Comparison of ENCODE assay signal across 9 mouse cellular contexts in the genomic region with DNA sequence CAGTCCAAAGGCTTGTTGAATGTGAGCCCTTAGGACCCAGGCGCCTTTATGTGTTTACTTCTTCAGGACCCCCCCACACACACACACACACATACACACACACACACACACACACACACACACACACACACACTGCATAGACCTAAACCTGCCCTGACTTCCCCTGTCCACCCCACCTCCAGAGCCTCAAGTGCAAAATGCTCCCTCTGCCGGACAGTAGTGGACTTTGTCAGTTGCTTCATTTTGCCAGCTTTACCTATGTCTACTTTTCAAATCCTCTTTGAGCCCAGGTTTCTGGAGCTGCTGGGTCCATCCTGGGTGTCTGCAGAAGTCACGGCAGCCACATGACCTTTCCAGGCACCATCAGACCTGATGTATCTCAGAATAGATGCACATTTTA. TPM values are rescaled to one million over a fixed set of nuclear protein-coding genes. Genes with fewer than 3 reads are reported as not detected.
A peak's percentile ranks its signal among the peaks of the same experiment; 100 is the strongest.
DNase-seq lines count a peak whose midpoint lies in the region; ATAC-seq lines count a peak whose summit lies in the region.
"Had no signal": no experiment of that assay in that cellular context is flagged by ENCODE, and none has a peak within 500 bp of the region (broad histone marks: within the 10 kb centered on the region; RNA-seq: fewer than 3 reads in every experiment).

No protein-coding gene starts in this region.

- peaks cover 32% of the 10 kb centered on the region for H3K4me1 ChIP-seq in heart, embryonic 16.5 days (ENCODE audit: control insufficient read depth, insufficient read depth, low read length)

- H3K4me2 ChIP-seq in heart, embryonic 16.5 days (ENCODE audit: low read depth, low read length) = peak overlapping the region; percentile 96

- H3K27ac ChIP-seq in heart, embryonic 16.5 days (ENCODE audit: low read length) = peak overlapping the region; percentile 65

- peak overlapping the region; percentile 79 for H3K9ac ChIP-seq in heart, embryonic 16.5 days (ENCODE audit: low read length)

- peak overlapping the region; percentile 88 for H3K4me3 ChIP-seq in heart, embryonic 16.5 days (ENCODE audit: low read length)

- H3K9me3 ChIP-seq in heart, embryonic 16.5 days (replicated peaks; ENCODE audit: control insufficient read depth, low read length) = no peaks in the 10 kb centered on the region

- WGBS in heart, embryonic 16.5 days = 9% methylated on average over 3 of the region's 3 CpGs

- DNase-seq in A20 (ENCODE audit: low read depth, low spot score) = peak; percentile 86
- peak; percentile 69 for DNase-seq in Muller cell, postnatal 12 days (ENCODE audit: inconsistent ontology term)
- peak; percentile 84 for DNase-seq in embryo, embryonic 10 days (ENCODE audit: low spot score)
- peak; percentile 73 to 83 for DNase-seq in kidney, postnatal 4 days
- peak; percentile 47 for DNase-seq in right cerebral cortex, postnatal 4 days
- DNase-seq in layer of hippocampus, adult 8-10 months (ENCODE audit: low spot score in 2 of 2) = no peak

- no peak for ATAC-seq in heart, embryonic 16.5 days (replicated peaks; ENCODE audit: extremely low read depth, insufficient read depth, low FRiP score)
- ATAC-seq in megakaryocyte, adult 5-6 weeks (ENCODE audit: poor library complexity, severe bottlenecking) = peak; percentile 24; the same call in 1 of the 2 replicates

- no peaks in the 10 kb centered on the region for H3K27me3 ChIP-seq in heart, embryonic 16.5 days (ENCODE audit: control insufficient read depth, insufficient read depth, low read length)

- peaks cover 10% of the 10 kb centered on the region for H3K36me3 ChIP-seq in heart, embryonic 16.5 days (ENCODE audit: control insufficient read depth, insufficient read depth)

RNA-seq across cellular contexts. Expression of a gene that starts 2.2 kb away (rescaled TPM):
- polyA plus RNA-seq in heart, embryonic 16.5 days (2015; fragmentation: Nextera tagmentation; extraction: Ambion mirVana) = 75.4 and 80.9 TPM in 2 replicates
- 142 and 156 TPM in 2 replicates for total RNA-seq in megakaryocyte, adult 5-6 weeks (2015)
- total RNA-seq in megakaryocyte, adult 5-6 weeks (2017) = 116 and 142 TPM in 2 replicates
- total RNA-seq in layer of hippocampus, adult 8-10 months (2022) = 100 to 1,000 TPM in 1 of 4 experiments, 10 to 100 TPM in 3; 94.8 to 111 (median 99.3) TPM

RNA-seq across cellular contexts. Expression of a gene that starts 7.8 kb away (rescaled TPM):
- polyA plus RNA-seq in heart, embryonic 16.5 days (2015; fragmentation: Nextera tagmentation; extraction: Ambion mirVana) = 0.36 and 0.38 TPM in 2 replicates
- total RNA-seq in megakaryocyte, adult 5-6 weeks (2015) = 0.64 and 1.0 TPM in 2 replicates
- total RNA-seq in megakaryocyte, adult 5-6 weeks (2017) = 0.18 and 0.24 TPM in 2 replicates
- total RNA-seq in layer of hippocampus, adult 8-10 months (2022) = under 1 TPM in 2 of 4 experiments, not detected in 2; 0.30 to 0.58 TPM

RNA-seq across cellular contexts. Expression of a gene that starts 20.8 kb away (rescaled TPM):
- 1,139 and 1,152 TPM in 2 replicates for polyA plus RNA-seq in heart, embryonic 16.5 days (2015; fragmentation: Nextera tagmentation; extraction: Ambion mirVana)
- total RNA-seq in megakaryocyte, adult 5-6 weeks (2015) = 1,493 and 1,909 TPM in 2 replicates
- total RNA-seq in megakaryocyte, adult 5-6 weeks (2017) = 575 and 756 TPM in 2 replicates
- 100 to 1,000 TPM; 518 to 648 (median 579) TPM for total RNA-seq in layer of hippocampus, adult 8-10 months (2022)

RNA-seq across cellular contexts. Expression of a gene that starts 35.1 kb away (rescaled TPM):
- polyA plus RNA-seq in heart, embryonic 16.5 days (2015; fragmentation: Nextera tagmentation; extraction: Ambion mirVana) = not detected in 2 replicates
- total RNA-seq in megakaryocyte, adult 5-6 weeks (2015) = not detected in 2 replicates
- total RNA-seq in megakaryocyte, adult 5-6 weeks (2017) = not detected in 2 replicates
- total RNA-seq in layer of hippocampus, adult 8-10 months (2022) = not detected
- total RNA-seq: layer of hippocampus, postnatal 25 days had no signal

RNA-seq across cellular contexts. Expression of a gene that starts 35.2 kb away (rescaled TPM):
- polyA plus RNA-seq in heart, embryonic 16.5 days (2015; fragmentation: Nextera tagmentation; extraction: Ambion mirVana) = not detected in 2 replicates
- not detected in 2 replicates for total RNA-seq in megakaryocyte, adult 5-6 weeks (2015)
- total RNA-seq in megakaryocyte, adult 5-6 weeks (2017) = not detected in 2 replicates
- total RNA-seq in layer of hippocampus, adult 8-10 months (2022) = not detected
- total RNA-seq: layer of hippocampus, postnatal 25 days had no signal

Comparison
In these comparisons a context has a peak if more than half of its experiments do, and no peak if none do; other contexts are left out.
1. DNase-seq: peak in A20 (single experiment), Muller cell, postnatal 12 days (single experiment), embryo, embryonic 10 days (single experiment), kidney, postnatal 4 days (2 of 2) and right cerebral cortex, postnatal 4 days (single experiment); none in layer of hippocampus, adult 8-10 months (0 of 2).